Comparison of ENCODE assay signal across 9 mouse cellular contexts in genomic region chr17:83937576-83937975, GRCm38 (mm10).
DNase-seq lines count a peak whose midpoint lies in the region; ATAC-seq lines count a peak whose summit lies in the region.
"Had no signal": no experiment of that assay in that cellular context is flagged by ENCODE, and none has a peak within 500 bp of the region (broad histone marks: within the 10 kb centered on the region; RNA-seq: fewer than 3 reads in every experiment).

No protein-coding gene starts in this region.

- H3K27ac ChIP-seq in midbrain, embryonic 10.5 days (replicated peaks), result peak overlapping the region; percentile 55
- H3K27ac ChIP-seq in midbrain, embryonic 11.5 days (ENCODE audit: low read depth, low read length), result no peak overlapping the region
- peak overlapping the region; percentile 84; the same call in 1 of the 2 replicates for H3K27ac ChIP-seq in kidney, embryonic 15.5 days
- no peak overlapping the region for H3K27ac ChIP-seq in midbrain, embryonic 13.5 days
- no peak overlapping the region for H3K27ac ChIP-seq in liver, embryonic 11.5 days (ENCODE audit: low read depth, low read length)

- no peak overlapping the region for H3K9ac ChIP-seq in midbrain, embryonic 11.5 days (ENCODE audit: low read length)
- no peak overlapping the region for H3K9ac ChIP-seq in kidney, embryonic 15.5 days
- no peak overlapping the region for H3K9ac ChIP-seq in midbrain, embryonic 13.5 days (replicated peaks)
- no peak overlapping the region for H3K9ac ChIP-seq in liver, embryonic 11.5 days (ENCODE audit: low read depth, low read length)
- H3K9ac ChIP-seq: heart, embryonic 13.5 days had no signal

- no peaks in the 10 kb centered on the region for H3K9me3 ChIP-seq in midbrain, embryonic 10.5 days (replicated peaks)
- H3K9me3 ChIP-seq in midbrain, embryonic 11.5 days (ENCODE audit: control insufficient read depth, low read length), result no peaks in the 10 kb centered on the region
- no peaks in the 10 kb centered on the region for H3K9me3 ChIP-seq in kidney, embryonic 15.5 days (replicated peaks)
- H3K9me3 ChIP-seq in midbrain, embryonic 13.5 days, result no peaks in the 10 kb centered on the region
- H3K9me3 ChIP-seq in liver, embryonic 11.5 days (ENCODE audit: control insufficient read depth, low read length), result no peaks in the 10 kb centered on the region
- H3K9me3 ChIP-seq: heart, embryonic 13.5 days had no signal

- peaks cover 30% of the 10 kb centered on the region for H3K4me1 ChIP-seq in midbrain, embryonic 10.5 days
- H3K4me1 ChIP-seq in midbrain, embryonic 11.5 days (ENCODE audit: control insufficient read depth, insufficient read depth, low read length), result peaks cover 15% of the 10 kb centered on the region
- peaks cover 53% of the 10 kb centered on the region for H3K4me1 ChIP-seq in kidney, embryonic 15.5 days
- peaks cover 22% of the 10 kb centered on the region for H3K4me1 ChIP-seq in midbrain, embryonic 13.5 days (replicated peaks)
- H3K4me1 ChIP-seq in liver, embryonic 11.5 days (replicated peaks; ENCODE audit: control insufficient read depth, insufficient read depth, low read length), result peaks cover 12% of the 10 kb centered on the region; the same call in 1 of the 2 replicates

- H3K36me3 ChIP-seq in midbrain, embryonic 10.5 days, result no peaks in the 10 kb centered on the region
- H3K36me3 ChIP-seq in midbrain, embryonic 11.5 days (ENCODE audit: control insufficient read depth, insufficient read depth, low read length), result no peaks in the 10 kb centered on the region
- H3K36me3 ChIP-seq in kidney, embryonic 15.5 days, result no peaks in the 10 kb centered on the region
- no peaks in the 10 kb centered on the region for H3K36me3 ChIP-seq in midbrain, embryonic 13.5 days
- H3K36me3 ChIP-seq in liver, embryonic 11.5 days (ENCODE audit: control insufficient read depth, insufficient read depth, low read length), result no peaks in the 10 kb centered on the region
- H3K36me3 ChIP-seq: heart, embryonic 13.5 days had no signal

- no peak for ATAC-seq in midbrain, embryonic 11.5 days (ENCODE audit: low FRiP score)
- ATAC-seq in kidney, embryonic 15.5 days (replicated peaks; ENCODE audit: low FRiP score), result no peak
- ATAC-seq in midbrain, embryonic 13.5 days, result 0 out of 2 replicates have a peak, but pooled peaks have one; percentile 16
- ATAC-seq in liver, embryonic 11.5 days (replicated peaks; ENCODE audit: low FRiP score), result no peak

- H3K4me3 ChIP-seq in midbrain, embryonic 10.5 days, result no peak overlapping the region
- no peak overlapping the region for H3K4me3 ChIP-seq in midbrain, embryonic 11.5 days (ENCODE audit: low read depth, low read length)
- H3K4me3 ChIP-seq in kidney, embryonic 15.5 days (replicated peaks), result no peak overlapping the region
- no peak overlapping the region for H3K4me3 ChIP-seq in midbrain, embryonic 13.5 days (replicated peaks)
- no peak overlapping the region for H3K4me3 ChIP-seq in liver, embryonic 11.5 days (ENCODE audit: low read depth, low read length)
- H3K4me3 ChIP-seq: heart, embryonic 13.5 days had no signal

- peak; percentile 55 for DNase-seq in cerebellum, adult 9-11 months
- DNase-seq in cerebellum, adult 9-10 months, result no peak
- DNase-seq in midbrain, embryonic 10.5 days (ENCODE audit: low spot score), result no peak
- no peak for DNase-seq in midbrain, embryonic 11.5 days (ENCODE audit: low spot score, missing footprints)
- DNase-seq in liver, embryonic 11.5 days (ENCODE audit: low spot score), result no peak
- DNase-seq in thymus, postnatal 10 days (ENCODE audit: low spot score in 2 of 2), result no peak

- no peaks in the 10 kb centered on the region for H3K27me3 ChIP-seq in midbrain, embryonic 10.5 days (ENCODE audit: low read depth, poor library complexity, severe bottlenecking)
- no peaks in the 10 kb centered on the region for H3K27me3 ChIP-seq in midbrain, embryonic 11.5 days (ENCODE audit: control insufficient read depth, insufficient read depth, low read length)
- no peaks in the 10 kb centered on the region for H3K27me3 ChIP-seq in kidney, embryonic 15.5 days
- no peaks in the 10 kb centered on the region for H3K27me3 ChIP-seq in midbrain, embryonic 13.5 days
- no peaks in the 10 kb centered on the region for H3K27me3 ChIP-seq in liver, embryonic 11.5 days (replicated peaks; ENCODE audit: control insufficient read depth, insufficient read depth, low read length)
- H3K27me3 ChIP-seq: heart, embryonic 13.5 days had no signal

- H3K4me2 ChIP-seq in midbrain, embryonic 11.5 days, result no peak overlapping the region
- no peak overlapping the region for H3K4me2 ChIP-seq in kidney, embryonic 15.5 days
- H3K4me2 ChIP-seq in midbrain, embryonic 13.5 days (replicated peaks), result no peak overlapping the region
- H3K4me2 ChIP-seq in liver, embryonic 11.5 days, result no peak overlapping the region
- H3K4me2 ChIP-seq: heart, embryonic 13.5 days had no signal

- WGBS in midbrain, embryonic 10.5 days, result 50% methylated on average over 10 of the region's 10 CpGs
- 36% methylated on average over 10 of the region's 10 CpGs for WGBS in midbrain, embryonic 11.5 days
- 20% methylated on average over 10 of the region's 10 CpGs for WGBS in kidney, embryonic 15.5 days
- 24% methylated on average over 10 of the region's 10 CpGs for WGBS in midbrain, embryonic 13.5 days
- 59% methylated on average over 10 of the region's 10 CpGs for WGBS in liver, embryonic 11.5 days

Comparison
In these comparisons a context has a peak if more than half of its experiments do, and no peak if none do; other contexts are left out.
1. H3K27ac ChIP-seq: peak in midbrain, embryonic 10.5 days (single experiment) and kidney, embryonic 15.5 days (single experiment); none in midbrain, embryonic 11.5 days (single experiment), midbrain, embryonic 13.5 days (single experiment) and liver, embryonic 11.5 days (single experiment).